Mouse (Mus musculus): Measurements from ENCODE around the gene Krtdap. TPM values are rescaled to one million over a fixed set of nuclear protein-coding genes. Genes with fewer than 3 reads are reported as not detected.
"Not testable (repeated sequence)": the region's sequence is repeated elsewhere in the genome, so short reads cannot be mapped to it uniquely, and the experiment has no call there.

Krtdap gene
- 428 and 557 TPM in 2 replicates for polyA plus RNA-seq (2014; fragmentation: Nextera tagmentation; extraction: Ambion mirVana)

DNA sequence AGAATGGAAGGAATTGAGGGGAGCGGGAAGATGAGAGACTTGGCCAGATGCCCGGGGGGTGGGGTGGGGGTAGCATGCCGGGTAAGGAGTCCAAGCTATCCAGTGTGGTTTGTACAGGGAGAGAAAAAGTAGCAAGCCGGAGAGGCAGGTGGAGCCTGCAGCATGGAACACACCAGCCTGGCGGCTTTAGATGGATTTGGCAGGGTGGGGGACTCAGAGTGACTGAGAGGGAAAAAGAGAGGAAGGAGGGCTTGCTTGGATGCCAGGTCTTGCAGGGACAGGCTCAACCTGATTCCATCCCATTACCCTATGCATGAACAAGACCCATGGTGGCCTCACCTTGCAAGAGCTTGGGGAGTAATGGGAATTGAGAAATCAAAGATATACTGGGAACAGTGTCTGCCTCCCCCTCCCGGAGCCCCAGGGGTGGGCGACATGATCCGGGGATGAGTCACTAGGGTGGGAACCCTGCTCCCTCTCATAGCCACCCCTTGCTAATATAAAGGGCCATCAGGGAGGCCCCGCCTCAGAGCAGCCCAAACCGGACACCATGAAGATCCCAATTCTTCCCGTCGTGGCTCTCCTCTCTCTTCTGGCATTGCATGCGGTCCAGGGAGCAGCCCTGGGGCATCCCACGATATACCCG lies at the start of gene Krtdap:
Gene Krtdap (plus strand): TSS at position 520 of the 646 bp plus-strand sequence.
- Histone ChIP-seq H3K4me2 (ENCODE audit: low read depth, low read length) (no peak within 1 kb of the TSS), H3K36me3 (ENCODE audit: control insufficient read depth, insufficient read depth, low read length) (no peaks in the 10 kb centered on the region), H3K9me3 (ENCODE audit: control insufficient read depth, low read length) (no peaks in the 10 kb centered on the region), H3K27ac (replicated peaks; ENCODE audit: low read depth, low read length) (no peak within 1 kb of the TSS), H3K27me3 (replicated peaks; ENCODE audit: control insufficient read depth, insufficient read depth, low read length) (no peaks in the 10 kb centered on the region), H3K9ac (ENCODE audit: low read depth, low read length) (no peak within 1 kb of the TSS), H3K4me1 (ENCODE audit: control insufficient read depth, insufficient read depth, low read length) (no peaks in the 10 kb centered on the region), H3K4me3 (ENCODE audit: low read depth, low read length) (no peak within 1 kb of the TSS)
- DNase-seq (ENCODE audit: low spot score) = peak; percentile 46
- peak; percentile 56 for ATAC-seq (ENCODE audit: low read depth)
- 36% methylated on average over 15 of the region's 15 CpGs for WGBS

- not testable (repeated sequence) for H3K4me2 ChIP-seq (ENCODE audit: low read depth, low read length); ATAC-seq (ENCODE audit: low read depth); H3K4me3 ChIP-seq (ENCODE audit: low read depth, low read length); H3K36me3 ChIP-seq (ENCODE audit: control insufficient read depth, insufficient read depth, low read length); H3K9ac ChIP-seq (ENCODE audit: low read depth, low read length); DNase-seq (ENCODE audit: low spot score); H3K9me3 ChIP-seq (ENCODE audit: control insufficient read depth, low read length); H3K4me1 ChIP-seq (ENCODE audit: control insufficient read depth, insufficient read depth, low read length); H3K27ac ChIP-seq (replicated peaks; ENCODE audit: low read depth, low read length); H3K27me3 ChIP-seq (replicated peaks; ENCODE audit: control insufficient read depth, insufficient read depth, low read length)
- 85% methylated on average over 2 of the region's 2 CpGs for WGBS
Observed at GRCm38 (mm10) chr7:30742570-30742969, 45.1 kb upstream of the Krtdap start.

DNA sequence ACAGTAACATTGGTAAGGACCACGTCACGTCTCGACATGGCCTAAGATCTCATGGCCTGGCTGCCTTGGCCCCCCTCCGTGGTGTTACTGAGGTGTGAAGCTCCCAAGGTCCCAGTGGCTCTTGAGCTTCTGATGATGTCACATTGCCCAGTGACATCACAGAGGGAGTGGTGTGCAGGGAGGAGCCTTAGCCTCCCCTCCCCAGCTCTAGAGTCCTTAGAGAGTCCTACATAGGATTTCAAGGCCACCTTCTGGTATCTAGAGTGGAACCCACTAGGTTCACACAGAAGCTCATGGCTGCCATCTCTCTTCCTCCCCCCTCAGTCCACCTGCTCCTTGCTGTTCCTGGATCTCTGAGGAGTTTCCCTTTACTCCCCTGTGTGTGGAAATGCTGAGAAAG lies 44.1 kb upstream of the Krtdap start, which contains the start of gene Gapdhs:
Gene Gapdhs (minus strand): TSS at position 65 of the 400 bp plus-strand sequence.
- not testable (repeated sequence) for H3K27me3 ChIP-seq (replicated peaks; ENCODE audit: control insufficient read depth, insufficient read depth, low read length); H3K36me3 ChIP-seq (ENCODE audit: control insufficient read depth, insufficient read depth, low read length); H3K9ac ChIP-seq (ENCODE audit: low read depth, low read length); H3K27ac ChIP-seq (replicated peaks; ENCODE audit: low read depth, low read length); DNase-seq (ENCODE audit: low spot score); H3K4me3 ChIP-seq (ENCODE audit: low read depth, low read length); ATAC-seq (ENCODE audit: low read depth); H3K4me2 ChIP-seq (ENCODE audit: low read depth, low read length); H3K9me3 ChIP-seq (ENCODE audit: control insufficient read depth, low read length); H3K4me1 ChIP-seq (ENCODE audit: control insufficient read depth, insufficient read depth, low read length)
- no CpG with 5 or more reads among the region's 4 CpGs for WGBS

DNA sequence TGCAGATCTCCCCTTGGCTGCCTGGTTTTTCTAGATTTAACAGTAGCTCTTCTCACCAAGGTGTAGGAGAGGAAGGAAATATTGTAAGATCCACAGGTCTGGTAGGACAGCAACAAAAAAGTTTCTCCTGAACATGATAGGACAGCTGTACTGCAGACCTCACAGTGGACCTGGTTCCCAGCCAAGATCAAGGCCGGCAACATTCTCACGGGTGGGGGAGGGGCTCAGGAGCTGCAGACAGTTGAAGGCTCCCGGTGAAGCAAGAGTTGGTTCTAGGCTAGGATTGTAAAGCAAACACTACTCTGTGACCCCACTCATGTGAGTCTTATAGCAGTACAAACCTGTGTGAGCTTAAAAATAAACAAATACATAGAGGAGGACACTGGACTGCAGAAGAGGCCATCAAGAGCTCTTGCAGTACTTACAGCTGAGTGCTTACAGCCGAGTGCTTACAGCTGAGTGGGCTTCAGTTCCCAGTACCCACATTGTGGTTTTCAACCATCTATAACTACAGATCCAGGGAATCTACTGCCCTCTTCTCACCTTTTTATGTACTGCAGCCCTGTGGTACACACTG lies 43.6 kb upstream of the Krtdap start:
- H3K9me3 ChIP-seq (ENCODE audit: control insufficient read depth, low read length) = no peaks in the 10 kb centered on the region
- no peak overlapping the region for H3K4me2 ChIP-seq (ENCODE audit: low read depth, low read length)
- DNase-seq (ENCODE audit: low spot score) = no peak
- no peak overlapping the region for H3K27ac ChIP-seq (replicated peaks; ENCODE audit: low read depth, low read length)
- H3K36me3 ChIP-seq (ENCODE audit: control insufficient read depth, insufficient read depth, low read length) = 0 out of 2 replicates have a peak, but pooled peaks cover 5% of the 10 kb centered on the region
- no peaks in the 10 kb centered on the region for H3K27me3 ChIP-seq (replicated peaks; ENCODE audit: control insufficient read depth, insufficient read depth, low read length)
- H3K4me3 ChIP-seq (ENCODE audit: low read depth, low read length) = no peak overlapping the region
- ATAC-seq (ENCODE audit: low read depth) = no peak; the same call in none of the 2 replicates
- H3K9ac ChIP-seq (ENCODE audit: low read depth, low read length) = no peak overlapping the region
- H3K4me1 ChIP-seq (ENCODE audit: control insufficient read depth, insufficient read depth, low read length) = no peaks in the 10 kb centered on the region
- 52% methylated on average over 4 of the region's 4 CpGs for WGBS

DNA sequence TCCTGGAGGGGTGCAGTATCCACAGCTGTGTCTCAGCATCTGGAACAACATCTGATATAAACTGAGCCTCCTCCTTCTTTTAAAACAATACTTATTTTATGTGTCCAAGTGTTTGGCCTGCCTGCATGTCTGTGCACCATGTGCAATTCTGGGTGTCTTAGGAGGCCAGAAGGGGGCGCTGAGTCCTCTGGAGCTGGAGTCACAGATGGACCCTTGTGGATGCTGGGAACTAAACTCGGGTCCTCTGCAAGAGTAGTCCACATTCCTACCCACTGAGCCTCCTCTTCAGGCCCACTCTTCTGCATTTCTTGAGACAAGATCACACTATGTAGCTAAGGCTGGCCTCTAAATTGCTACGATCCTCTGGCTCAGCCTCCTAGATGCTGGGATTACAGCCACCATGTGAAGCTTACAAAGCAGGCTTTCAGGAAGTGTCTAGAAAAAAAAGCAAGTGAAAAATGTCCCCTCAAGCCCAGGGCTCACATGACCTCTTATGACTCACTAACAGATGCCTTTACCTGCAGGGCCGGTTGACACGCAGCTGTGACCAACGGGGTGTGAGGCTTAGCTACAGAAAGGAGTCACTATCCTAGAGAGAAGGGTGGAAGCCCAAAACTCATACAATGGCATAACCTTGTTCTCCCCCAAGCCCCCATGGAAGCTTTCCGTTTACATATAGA lies 40.0 kb upstream of the Krtdap start:
- ATAC-seq (ENCODE audit: low read depth) = no peak
- H3K36me3 ChIP-seq (ENCODE audit: control insufficient read depth, insufficient read depth, low read length) = 0 out of 2 replicates have a peak, but pooled peaks cover 5% of the 10 kb centered on the region
- no peak overlapping the region for H3K4me3 ChIP-seq (ENCODE audit: low read depth, low read length)
- H3K9ac ChIP-seq (ENCODE audit: low read depth, low read length) = no peak overlapping the region
- WGBS = 82% methylated on average over 7 of the region's 7 CpGs
- no peaks in the 10 kb centered on the region for H3K27me3 ChIP-seq (replicated peaks; ENCODE audit: control insufficient read depth, insufficient read depth, low read length)
- no peaks in the 10 kb centered on the region for H3K9me3 ChIP-seq (ENCODE audit: control insufficient read depth, low read length)
- DNase-seq (ENCODE audit: low spot score) = no peak
- no peaks in the 10 kb centered on the region for H3K4me1 ChIP-seq (ENCODE audit: control insufficient read depth, insufficient read depth, low read length)
- no peak overlapping the region for H3K27ac ChIP-seq (replicated peaks; ENCODE audit: low read depth, low read length)
- H3K4me2 ChIP-seq (ENCODE audit: low read depth, low read length) = no peak overlapping the region

- no peak overlapping the region for H3K27ac ChIP-seq (replicated peaks; ENCODE audit: low read depth, low read length)
- peaks cover 8% of the 10 kb centered on the region for H3K9me3 ChIP-seq (ENCODE audit: control insufficient read depth, low read length)
- 81% methylated on average over 12 of the region's 13 CpGs for WGBS
- no peak overlapping the region for H3K4me2 ChIP-seq (ENCODE audit: low read depth, low read length)
- H3K27me3 ChIP-seq (replicated peaks; ENCODE audit: control insufficient read depth, insufficient read depth, low read length) = no peaks in the 10 kb centered on the region
- DNase-seq (ENCODE audit: low spot score) (peak; percentile 30), ATAC-seq (ENCODE audit: low read depth) (peak; percentile 47; the same call in 1 of the 2 replicates)
- peaks cover 15% of the 10 kb centered on the region for H3K36me3 ChIP-seq (ENCODE audit: control insufficient read depth, insufficient read depth, low read length)
- no peak overlapping the region for H3K4me3 ChIP-seq (ENCODE audit: low read depth, low read length)
- H3K4me1 ChIP-seq (ENCODE audit: control insufficient read depth, insufficient read depth, low read length) = no peaks in the 10 kb centered on the region
- H3K9ac ChIP-seq (ENCODE audit: low read depth, low read length) = no peak overlapping the region
Observed at GRCm38 (mm10) chr7:30749824-30750606, 37.7 kb upstream of the Krtdap start.

GRCm38 (mm10) chr7:30751086-30751669 lies 36.5 kb upstream of the Krtdap start, which contains the start of gene Sbsn:
Sbsn (plus strand) TSS chr7:30751471.
- ATAC-seq (ENCODE audit: low read depth) = no peak

DNA sequence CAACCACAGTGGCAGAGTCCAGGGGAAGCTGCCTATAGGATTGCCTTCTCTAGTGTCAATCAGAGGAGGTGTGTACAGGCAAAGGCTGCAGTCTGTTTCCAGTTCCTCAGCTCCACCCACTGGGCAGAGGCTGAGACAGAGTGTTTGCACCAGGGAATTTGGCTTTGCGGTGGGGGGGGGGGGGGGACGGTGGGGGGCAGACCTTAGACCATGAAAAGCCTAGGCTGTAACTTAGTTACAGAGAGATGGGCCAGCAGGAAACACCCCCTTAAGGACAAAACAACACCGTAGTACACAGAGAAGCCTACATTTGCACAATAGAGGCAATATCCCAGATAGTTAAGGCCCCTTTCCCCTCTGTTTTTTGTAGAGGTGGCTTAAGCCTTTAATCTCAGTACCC lies 30.7 kb upstream of the Krtdap start:
- Histone ChIP-seq H3K4me3 (ENCODE audit: low read depth, low read length) (no peak overlapping the region), H3K36me3 (ENCODE audit: control insufficient read depth, insufficient read depth, low read length) (peaks cover 19% of the 10 kb centered on the region), H3K27ac (replicated peaks; ENCODE audit: low read depth, low read length) (no peak overlapping the region), H3K4me1 (ENCODE audit: control insufficient read depth, insufficient read depth, low read length) (no peaks in the 10 kb centered on the region), H3K9me3 (ENCODE audit: control insufficient read depth, low read length) (peaks cover 13% of the 10 kb centered on the region), H3K4me2 (ENCODE audit: low read depth, low read length) (no peak overlapping the region), H3K27me3 (replicated peaks; ENCODE audit: control insufficient read depth, insufficient read depth, low read length) (no peaks in the 10 kb centered on the region), H3K9ac (ENCODE audit: low read depth, low read length) (no peak overlapping the region)
- DNase-seq (ENCODE audit: low spot score) (no peak), ATAC-seq (ENCODE audit: low read depth) (no peak)
- WGBS = 80% methylated on average over 2 of the region's 3 CpGs

More at GRCm38 (mm10) chr7:30751086-30751669, 36.5 kb upstream of the Krtdap start, which contains the start of gene Sbsn:
- Histone ChIP-seq H3K4me2 (ENCODE audit: low read depth, low read length) (no peak within 1 kb of the TSS), H3K36me3 (ENCODE audit: control insufficient read depth, insufficient read depth, low read length) (peaks cover 22% of the 10 kb centered on the region), H3K4me3 (ENCODE audit: low read depth, low read length) (no peak within 1 kb of the TSS), H3K4me1 (ENCODE audit: control insufficient read depth, insufficient read depth, low read length) (no peaks in the 10 kb centered on the region), H3K9me3 (ENCODE audit: control insufficient read depth, low read length) (peaks cover 13% of the 10 kb centered on the region), H3K27me3 (replicated peaks; ENCODE audit: control insufficient read depth, insufficient read depth, low read length) (no peaks in the 10 kb centered on the region), H3K27ac (replicated peaks; ENCODE audit: low read depth, low read length) (no peak within 1 kb of the TSS), H3K9ac (ENCODE audit: low read depth, low read length) (no peak within 1 kb of the TSS)
- WGBS = 78% methylated on average over 4 of the region's 5 CpGs
- DNase-seq (ENCODE audit: low spot score) = no peak

Data from embryonic facial prominence, embryonic 14.5 days (tissue).